Mouse (Mus musculus) C2C12 (cell line): ENCODE measurements at regions not wholly inside any gene's neighbourhood (a gene's known extent, or its start where the extent isn't known, plus 50 kb on each side); places are given as distances from the start of the nearest gene placed in this dataset.

ENCODE experiments used
- H3K27me3 ChIP-seq: one replicate; pipeline ENCODE4 v1.6.1; 2011; ENCODE audit not compliant: control insufficient read depth, insufficient read depth, insufficient read length
- H3K36me3 ChIP-seq: one replicate; pipeline ENCODE4 v1.6.1; 2011; ENCODE audit not compliant: control insufficient read depth, insufficient read depth
- H3K4me3 ChIP-seq: one replicate; pipeline ENCODE4 v1.5.1; 2011; ENCODE audit warnings: mild to moderate bottlenecking, control low read depth; ENCODE audit not compliant: poor library complexity, insufficient read depth, severe bottlenecking
- H3K79me2 ChIP-seq: one replicate; pipeline ENCODE4 v1.6.1; 2011; ENCODE audit not compliant: control insufficient read depth, insufficient read depth
- H3K79me3 ChIP-seq: one replicate; pipeline ENCODE4 v1.6.1; 2011; ENCODE audit warnings: low read depth, control low read depth
- H3ac ChIP-seq: one replicate; pipeline ENCODE3; 2011; ENCODE audit warnings: low read depth; ENCODE audit not compliant: control insufficient read depth, insufficient read length
- CEBPB ChIP-seq: IDR thresholded peaks from one replicate; pipeline ENCODE4 v1.6.1; 2011; ENCODE audit warnings: low read depth, mild to moderate bottlenecking, control low read depth, moderate library complexity
- CTCF ChIP-seq: IDR thresholded peaks from one replicate; pipeline ENCODE4 v1.5.1; 2011; ENCODE audit not compliant: control insufficient read depth, insufficient read depth, insufficient read length
- FOSL1 ChIP-seq: IDR thresholded peaks from one replicate; pipeline ENCODE4 v1.8.0; 2011; ENCODE audit warnings: mild to moderate bottlenecking, low read length; ENCODE audit not compliant: poor library complexity, insufficient read depth, severe bottlenecking
- MAX ChIP-seq: IDR thresholded peaks from one replicate; pipeline ENCODE4 v1.6.1; 2011; ENCODE audit warnings: mild to moderate bottlenecking, control low read depth
- MYOD1 ChIP-seq: IDR thresholded peaks from one replicate; pipeline ENCODE4 v1.6.1; 2011; ENCODE audit warnings: low read depth; ENCODE audit not compliant: control insufficient read depth, insufficient read length
- MYOG ChIP-seq: IDR thresholded peaks from one replicate; pipeline ENCODE4 v1.6.1; 2011; ENCODE audit not compliant: control insufficient read depth, insufficient read length; ENCODE audit errors: extremely low read depth
- USF1 ChIP-seq: IDR thresholded peaks from one replicate; pipeline ENCODE4 v1.6.1; 2011; ENCODE audit warnings: low read depth, mild to moderate bottlenecking, control low read depth, moderate library complexity

DNA sequence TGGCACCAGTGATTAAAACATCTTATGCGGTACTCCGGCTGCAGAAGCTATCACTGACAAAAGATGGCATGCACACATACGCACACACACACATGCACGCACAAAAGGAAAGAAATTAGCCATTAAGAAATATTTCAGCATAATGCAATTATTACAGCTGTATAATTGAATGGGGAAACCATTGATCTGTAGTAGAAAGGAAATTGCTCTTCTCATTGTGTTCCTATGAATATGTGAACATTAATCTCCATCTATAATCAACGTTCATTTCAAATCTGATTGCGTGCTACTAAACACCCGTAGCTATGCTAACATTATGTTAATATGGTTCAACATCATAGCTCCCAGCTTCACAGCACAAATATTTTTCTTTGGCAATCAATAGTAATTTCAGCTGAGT, 347.2 kb downstream of the Gm826 start:
- no peak overlapping the region for H3ac ChIP-seq
- no peaks in the 10 kb centered on the region for H3K79me2 ChIP-seq
- no peaks in the 10 kb centered on the region for H3K27me3 ChIP-seq
- TF ChIP-seq CTCF: no peak
- TF ChIP-seq MAX: no peak
- TF ChIP-seq FOSL1: no peak
- TF ChIP-seq USF1: no peak
- H3K4me3 ChIP-seq: no peak overlapping the region
- H3K36me3 ChIP-seq: no peaks in the 10 kb centered on the region
- no peaks in the 10 kb centered on the region for H3K79me3 ChIP-seq

DNA sequence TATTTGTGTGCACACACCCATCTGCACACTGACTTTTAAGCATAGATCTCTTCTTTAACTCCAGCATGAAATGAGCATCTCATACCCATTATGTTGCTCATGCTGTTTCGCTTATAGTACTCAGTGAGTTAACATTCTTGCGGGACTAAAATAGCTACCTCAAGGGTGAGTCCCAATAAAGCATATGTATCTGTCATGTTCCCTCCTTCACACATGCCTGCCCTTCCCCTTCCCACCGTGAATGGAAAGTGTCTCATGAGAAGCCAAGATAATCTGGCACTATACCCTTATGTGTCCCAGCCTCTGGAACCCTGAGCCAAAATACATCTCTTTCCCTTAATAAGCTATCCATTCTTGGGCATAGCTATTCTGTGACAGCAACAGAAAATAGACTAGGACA, 352.3 kb downstream of the Gm826 start:
- Histone ChIP-seq H3K36me3 (no peaks in the 10 kb centered on the region), H3K4me3 (no peak overlapping the region), H3K79me2 (no peaks in the 10 kb centered on the region), H3K79me3 (no peaks in the 10 kb centered on the region), H3ac (no peak overlapping the region), H3K27me3 (no peaks in the 10 kb centered on the region)
- TF ChIP-seq USF1 (no peak), FOSL1 (no peak), MYOG (no peak), CTCF (no peak), MAX (no peak), MYOD1 (no peak), CEBPB (no peak)

- Histone ChIP-seq H3K27me3 (no peaks in the 10 kb centered on the region), H3K4me3 (no peak overlapping the region), H3K79me3 (no peaks in the 10 kb centered on the region), H3K36me3 (no peaks in the 10 kb centered on the region), H3ac (no peak overlapping the region), H3K79me2 (no peaks in the 10 kb centered on the region)
- no peak for TF ChIP-seq CEBPB
- no peak for TF ChIP-seq CTCF
- no peak for TF ChIP-seq MYOG
- TF ChIP-seq FOSL1: no peak
- no peak for TF ChIP-seq USF1
These were observed 383.6 kb downstream of the Gm826 start for GRCm38 (mm10) chr2:159950369-159950768.

- Histone ChIP-seq H3ac (no peak overlapping the region), H3K79me3 (no peaks in the 10 kb centered on the region), H3K27me3 (no peaks in the 10 kb centered on the region), H3K79me2 (no peaks in the 10 kb centered on the region), H3K36me3 (no peaks in the 10 kb centered on the region), H3K4me3 (no peak overlapping the region)
- no peak for TF ChIP-seq MAX
- no peak for TF ChIP-seq MYOG
- no peak for TF ChIP-seq MYOD1
- TF ChIP-seq FOSL1: no peak
- TF ChIP-seq USF1: no peak
- no peak for TF ChIP-seq CTCF
- no peak for TF ChIP-seq CEBPB
These were observed 384.9 kb downstream of the Gm826 start for GRCm38 (mm10) chr2:159949046-159949445.

- no peak for TF ChIP-seq USF1
- no peak for TF ChIP-seq MYOG
- TF ChIP-seq MYOD1: no peak
- TF ChIP-seq CEBPB: no peak
- TF ChIP-seq MAX: no peak
- TF ChIP-seq CTCF: no peak
- no peak for TF ChIP-seq FOSL1
- H3K79me3 ChIP-seq: no peaks in the 10 kb centered on the region
- no peaks in the 10 kb centered on the region for H3K36me3 ChIP-seq
- H3K27me3 ChIP-seq: no peaks in the 10 kb centered on the region
- no peak overlapping the region for H3ac ChIP-seq
- no peak overlapping the region for H3K4me3 ChIP-seq
- H3K79me2 ChIP-seq: no peaks in the 10 kb centered on the region
These were observed 403.2 kb downstream of the Gm826 start for GRCm38 (mm10) chr2:159930744-159931143.

DNA sequence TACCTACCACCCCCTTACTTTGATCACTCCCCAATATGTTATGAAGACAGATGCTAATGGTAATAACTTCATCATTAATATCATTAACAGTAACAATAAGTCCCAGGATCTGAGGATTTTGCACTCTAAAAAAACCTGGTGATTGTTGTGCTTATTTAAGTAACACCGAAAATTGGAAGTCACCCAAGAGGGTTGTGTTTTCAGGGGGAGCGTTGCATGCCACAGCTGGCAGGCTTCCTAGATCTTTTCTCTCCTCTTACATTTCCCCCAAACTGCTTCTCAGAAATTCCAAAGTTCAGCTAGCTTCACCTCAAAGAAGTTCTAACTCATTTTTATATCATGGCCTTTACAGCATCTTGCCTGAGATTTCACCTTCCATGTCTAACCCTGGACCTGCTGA, 444.3 kb downstream of the Gm826 start:
- no peaks in the 10 kb centered on the region for H3K36me3 ChIP-seq
- TF ChIP-seq MYOG (no peak), MAX (no peak), USF1 (no peak), CTCF (no peak), MYOD1 (no peak), FOSL1 (no peak), CEBPB (no peak)
- H3K4me3 ChIP-seq: no peak overlapping the region
- no peak overlapping the region for H3ac ChIP-seq
- H3K79me3 ChIP-seq: no peaks in the 10 kb centered on the region
- no peaks in the 10 kb centered on the region for H3K79me2 ChIP-seq
- H3K27me3 ChIP-seq: no peaks in the 10 kb centered on the region
